Mouse (Mus musculus) erythroblast, embryonic 14.5 days (primary cell): ENCODE data around the gene Pwp2. TPM values are rescaled to one million over a fixed set of nuclear protein-coding genes. Genes with fewer than 3 reads are reported as not detected.

Experiments used
- H3K27me3 ChIP-seq: 2 replicates; pipeline ENCODE4 v1.6.1; 2012; ENCODE audit warnings: inconsistent platforms; ENCODE audit not compliant: control insufficient read depth
- H3K36me3 ChIP-seq: 2 replicates; pipeline ENCODE4 v1.6.1; 2012; ENCODE audit warnings: mild to moderate bottlenecking, inconsistent platforms; ENCODE audit not compliant: control insufficient read depth
- H3K4me1 ChIP-seq: 2 replicates; pipeline ENCODE4 v1.6.1; 2012; ENCODE audit warnings: inconsistent platforms; ENCODE audit not compliant: control insufficient read depth
- H3K4me3 ChIP-seq: replicated peaks from 2 replicates; pipeline ENCODE3; 2012; ENCODE audit warnings: moderate library complexity, mild to moderate bottlenecking, inconsistent platforms
- H3K9me3 ChIP-seq: 2 replicates; pipeline ENCODE4 v1.6.1; 2012; ENCODE audit warnings: low read length, inconsistent platforms, mixed read lengths; ENCODE audit not compliant: control insufficient read depth
- GATA1 ChIP-seq: IDR thresholded peaks from 2 replicates; pipeline ENCODE4 v1.6.1; 2012; ENCODE audit warnings: low read length, inconsistent platforms, mixed read lengths
- TAL1 ChIP-seq: IDR thresholded peaks from 3 replicates; pipeline ENCODE4 v1.6.1; 2012; ENCODE audit warnings: low read length, inconsistent platforms, mixed read lengths
- polyA plus RNA-seq: library from polyadenylated mRNA; stranded (reverse); fragments of >175 nt; gene quantifications from 2 replicates; pipeline ENCODE4 v1.2.3, GENCODE M21; 2012

The Pwp2 gene
- polyA plus RNA-seq, 1 experiment: 0.26 TPM

DNA sequence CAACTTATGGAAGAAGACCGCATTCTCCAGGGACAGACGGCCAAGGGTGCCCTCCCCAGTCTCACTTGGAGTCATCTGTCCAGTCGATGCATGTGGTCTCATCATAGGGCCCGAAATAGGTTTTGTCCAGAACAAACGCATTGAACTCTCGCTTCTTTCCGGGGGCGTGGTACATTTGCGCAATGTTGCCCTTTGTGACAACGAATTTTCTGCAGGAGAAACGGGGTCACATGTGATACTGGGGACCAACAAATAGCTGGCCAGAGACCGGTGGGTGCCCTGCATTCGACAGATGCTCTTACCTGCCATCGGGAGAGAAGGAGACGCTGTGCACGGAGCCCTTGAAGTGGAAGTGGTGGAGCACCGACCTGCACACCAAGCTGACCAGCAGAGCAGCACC, 2.6 kb downstream of the Pwp2 start:
- H3K36me3 ChIP-seq: peaks cover 76% of the 10 kb centered on the region
- TF ChIP-seq GATA1 (no peak), TAL1 (no peak)

DNA sequence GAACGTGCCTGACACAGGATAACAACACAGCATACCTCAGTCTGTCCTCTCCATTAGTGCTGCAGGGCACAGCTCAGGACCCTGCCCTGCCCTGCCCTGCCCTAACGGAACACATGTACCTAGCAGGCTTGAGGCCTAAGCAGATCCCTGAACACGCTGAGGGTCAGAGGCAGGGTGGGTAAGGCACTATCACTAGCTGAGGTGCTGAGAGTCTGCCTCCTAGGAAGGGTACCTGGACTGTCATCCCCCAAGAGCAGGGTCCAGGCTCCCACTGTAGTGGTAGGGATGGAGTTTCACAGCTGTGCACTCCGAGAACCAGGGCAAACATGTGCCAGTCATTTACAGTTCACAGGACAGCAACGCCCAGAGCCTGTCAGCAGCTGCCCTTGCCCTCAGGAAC, 10.5 kb downstream of the Pwp2 start:
- H3K4me1 ChIP-seq: peaks cover 15% of the 10 kb centered on the region
- no peak overlapping the region for H3K4me3 ChIP-seq
- peaks cover 91% of the 10 kb centered on the region for H3K36me3 ChIP-seq
- no peaks in the 10 kb centered on the region for H3K27me3 ChIP-seq
- TF ChIP-seq TAL1: no peak
- TF ChIP-seq GATA1: no peak
- H3K9me3 ChIP-seq: no peaks in the 10 kb centered on the region

More for the DNA sequence above, 2.6 kb downstream of the Pwp2 start:
- no peak overlapping the region for H3K4me3 ChIP-seq
- no peaks in the 10 kb centered on the region for H3K27me3 ChIP-seq
- peaks cover 33% of the 10 kb centered on the region for H3K4me1 ChIP-seq
- H3K9me3 ChIP-seq: no peaks in the 10 kb centered on the region

DNA sequence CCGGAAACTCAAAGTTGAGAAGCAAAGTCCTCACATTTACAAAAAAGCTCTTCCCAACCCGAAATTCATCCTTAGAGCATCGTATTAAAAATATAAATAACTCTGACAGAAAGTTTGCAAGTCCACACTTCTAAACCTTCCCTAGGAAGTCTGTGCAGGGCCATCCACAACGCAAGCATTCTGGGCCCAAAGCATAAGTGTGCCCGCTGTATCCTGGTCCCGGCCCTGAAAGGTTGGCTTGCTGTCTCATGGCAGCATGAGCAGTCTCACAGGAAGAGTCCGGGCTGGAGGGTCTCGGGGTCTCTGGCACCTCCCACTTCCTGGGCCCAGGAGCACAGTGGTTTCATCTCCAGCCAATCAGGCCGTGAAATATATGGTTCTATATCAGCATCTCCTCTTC, 13.4 kb downstream of the Pwp2 start:
- Histone ChIP-seq H3K27me3 (no peaks in the 10 kb centered on the region), H3K4me1 (peaks cover 34% of the 10 kb centered on the region), H3K4me3 (no peak overlapping the region), H3K9me3 (no peaks in the 10 kb centered on the region), H3K36me3 (peaks cover 79% of the 10 kb centered on the region)
- no peak for TF ChIP-seq GATA1
- no peak for TF ChIP-seq TAL1

DNA sequence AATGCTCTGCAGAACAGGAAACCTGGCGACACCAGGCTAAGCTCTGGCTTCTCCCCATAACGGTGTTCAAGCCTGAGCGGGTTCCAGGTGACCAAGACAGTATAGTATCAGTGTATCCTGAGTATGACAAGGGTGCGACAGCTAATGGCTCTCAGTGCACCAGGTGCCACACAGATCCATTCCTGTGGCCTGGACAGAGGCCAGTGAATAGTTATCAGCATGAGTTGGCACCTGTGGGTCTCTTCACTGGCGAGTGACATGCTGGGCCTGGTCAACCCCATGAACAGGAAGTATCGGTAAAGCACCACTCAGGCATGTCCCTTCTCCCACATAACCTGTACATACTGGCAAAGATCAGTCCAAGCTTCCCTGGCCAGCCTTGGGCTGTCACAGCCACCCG, 13.9 kb downstream of the Pwp2 start:
- no peaks in the 10 kb centered on the region for H3K27me3 ChIP-seq
- peaks cover 79% of the 10 kb centered on the region for H3K36me3 ChIP-seq
- peaks cover 34% of the 10 kb centered on the region for H3K4me1 ChIP-seq
- TF ChIP-seq TAL1 (no peak), GATA1 (no peak)
- no peak overlapping the region for H3K4me3 ChIP-seq
- H3K9me3 ChIP-seq: no peaks in the 10 kb centered on the region

DNA sequence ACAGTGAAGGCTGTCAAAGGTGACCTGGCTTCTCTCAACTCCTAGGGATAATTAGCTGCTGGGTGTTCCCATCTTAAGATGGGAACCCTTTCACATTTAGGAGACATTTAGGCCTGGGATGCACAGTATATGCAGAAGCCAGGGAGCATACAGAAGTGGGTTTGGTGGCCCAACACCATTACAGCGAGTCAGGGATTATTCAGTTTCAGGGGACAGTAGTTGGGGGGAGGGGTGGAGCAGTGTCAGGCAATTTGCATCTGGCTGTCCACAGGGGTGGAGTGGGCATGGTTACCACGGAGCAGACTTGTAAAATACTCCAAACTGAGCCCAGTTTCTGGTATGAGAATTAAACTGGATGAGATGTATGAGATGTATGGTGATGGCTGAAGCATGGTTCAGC, 14.5 kb downstream of the Pwp2 start:
- H3K9me3 ChIP-seq: no peaks in the 10 kb centered on the region
- TF ChIP-seq GATA1 (no peak), TAL1 (no peak)
- H3K27me3 ChIP-seq: no peaks in the 10 kb centered on the region
- no peak overlapping the region for H3K4me3 ChIP-seq
- H3K36me3 ChIP-seq: peaks cover 79% of the 10 kb centered on the region
- peaks cover 34% of the 10 kb centered on the region for H3K4me1 ChIP-seq

DNA sequence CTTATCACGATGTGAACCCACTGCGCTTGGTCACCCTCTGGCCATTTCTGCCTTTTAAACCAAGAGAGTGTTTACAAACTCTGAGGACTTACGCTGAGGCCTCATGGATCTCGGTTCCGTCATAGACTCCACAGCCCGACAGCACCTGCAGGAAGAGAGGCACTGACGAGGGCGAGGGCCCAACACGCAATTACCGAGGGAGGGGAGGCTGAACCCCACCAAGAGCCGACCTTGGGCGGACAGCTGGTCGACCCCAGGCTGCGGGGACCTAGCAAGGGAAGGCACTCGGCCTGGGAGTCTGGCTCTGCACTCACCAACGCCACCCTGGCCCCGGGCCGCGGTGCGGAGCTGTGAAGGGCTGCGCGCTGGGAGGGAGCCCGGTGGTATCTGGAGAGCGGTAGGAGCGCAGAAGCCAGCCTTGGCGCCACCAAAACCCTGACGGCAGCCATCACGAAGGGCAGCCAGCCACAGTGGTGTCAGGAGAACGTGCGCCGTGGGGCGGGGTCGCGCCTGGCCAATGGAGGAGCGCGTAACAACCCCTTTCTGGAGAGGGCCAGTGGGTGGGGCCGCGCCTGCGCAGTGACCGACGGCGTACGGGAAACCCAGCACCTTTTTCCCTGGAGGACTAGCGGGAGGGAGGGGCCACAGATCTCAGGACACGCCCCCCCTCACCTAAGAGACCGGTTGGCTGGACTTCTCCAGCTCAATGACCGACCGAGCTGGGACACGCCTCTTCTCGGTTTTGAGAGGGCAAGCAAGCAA, 15.5 kb downstream of the Pwp2 start, which contains the start of gene D10Jhu81e:
TSS of gene D10Jhu81e (minus strand) at position 502 of the 762 bp plus-strand sequence.
- Histone ChIP-seq H3K9me3 (no peaks in the 10 kb centered on the region), H3K4me3 (peak within 1 kb of the TSS; percentile 82), H3K36me3 (peaks cover 79% of the 10 kb centered on the region), H3K4me1 (peaks cover 34% of the 10 kb centered on the region), H3K27me3 (no peaks in the 10 kb centered on the region)
- TF ChIP-seq GATA1 (no peak), TAL1 (no peak)

DNA sequence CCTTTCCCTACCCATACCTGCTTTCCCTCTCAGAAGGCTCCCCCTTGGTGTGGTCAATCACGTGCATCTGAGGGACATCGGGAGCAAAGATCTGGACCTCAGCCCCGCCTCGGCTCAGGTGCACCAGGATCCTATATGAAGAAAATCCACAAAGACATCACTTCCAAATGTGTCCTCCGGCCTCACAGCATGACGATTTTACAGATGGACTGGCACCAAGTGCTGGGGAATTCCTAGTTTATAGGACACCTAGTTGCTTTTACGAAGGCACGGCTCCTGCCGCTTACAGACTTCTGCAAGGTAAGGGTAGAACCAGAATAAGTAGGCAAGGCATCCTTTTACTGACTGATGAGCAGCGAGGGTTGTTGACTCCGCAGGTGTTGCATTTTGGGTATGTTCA, 16.2 kb downstream of the Pwp2 start:
- Histone ChIP-seq H3K27me3 (no peaks in the 10 kb centered on the region), H3K36me3 (peaks cover 79% of the 10 kb centered on the region), H3K4me3 (peak overlapping the region; percentile 82), H3K9me3 (no peaks in the 10 kb centered on the region), H3K4me1 (peaks cover 34% of the 10 kb centered on the region)
- TF ChIP-seq TAL1 (no peak), GATA1 (no peak)

DNA sequence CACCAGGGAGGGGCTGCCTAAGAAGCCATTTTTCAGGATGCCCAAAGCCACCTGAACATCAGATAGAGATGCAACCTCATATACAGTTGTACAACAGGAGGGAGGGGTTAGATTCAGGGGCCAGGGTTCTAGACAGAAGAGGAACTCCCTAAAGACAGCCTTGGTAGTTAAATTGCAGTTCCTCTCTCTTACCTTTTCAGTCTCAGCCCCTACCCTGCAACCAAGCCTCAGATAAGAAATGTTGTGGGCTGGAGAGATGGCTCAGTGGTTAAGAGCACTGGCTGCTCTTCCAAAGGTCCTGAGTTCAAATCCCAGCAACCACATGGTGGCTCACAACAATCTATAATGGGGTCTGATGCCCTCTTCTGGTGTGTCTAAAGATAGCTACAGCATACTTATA, 17.2 kb downstream of the Pwp2 start:
- H3K36me3 ChIP-seq: peaks cover 79% of the 10 kb centered on the region
- H3K4me1 ChIP-seq: peaks cover 43% of the 10 kb centered on the region
- H3K27me3 ChIP-seq: no peaks in the 10 kb centered on the region
- TF ChIP-seq GATA1 (no peak), TAL1 (no peak)
- H3K9me3 ChIP-seq: no peaks in the 10 kb centered on the region
- H3K4me3 ChIP-seq: no peak overlapping the region

DNA sequence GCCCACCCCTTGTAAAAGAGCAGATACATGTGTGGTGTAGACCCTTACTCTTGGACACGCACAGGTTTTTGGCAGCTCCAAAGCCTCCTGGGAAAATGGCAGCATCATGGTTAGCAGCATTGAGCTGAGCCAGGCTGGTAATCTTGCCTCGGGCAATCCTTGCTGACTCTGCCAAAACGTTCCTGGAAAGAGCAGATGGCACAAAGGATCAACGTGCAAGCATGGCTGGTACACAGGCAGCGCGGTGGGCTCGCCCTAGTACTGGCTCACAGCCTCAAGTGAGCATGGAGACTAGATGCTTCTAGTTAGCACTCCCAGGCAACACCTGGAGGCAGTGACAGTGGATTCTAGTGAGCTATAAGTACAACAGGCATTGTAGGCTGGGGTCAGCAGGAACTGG, 17.6 kb downstream of the Pwp2 start:
- Histone ChIP-seq H3K9me3 (no peaks in the 10 kb centered on the region), H3K36me3 (peaks cover 79% of the 10 kb centered on the region), H3K4me3 (no peak overlapping the region), H3K4me1 (peaks cover 43% of the 10 kb centered on the region), H3K27me3 (no peaks in the 10 kb centered on the region)
- no peak for TF ChIP-seq TAL1
- TF ChIP-seq GATA1: no peak
